Mouse (Mus musculus) spleen, adult 2 months (tissue): Measurements from ENCODE around the gene Smg1. TPM values are rescaled to one million over a fixed set of nuclear protein-coding genes. Genes with fewer than 3 reads are reported as not detected.

ENCODE experiments used
- DNase-seq, 2 experiments: peaks; one replicate each; pipeline versions ENCODE4 v3.0.0 to v3.0.0-alpha.2; 2012 to 2021; ENCODE audit warnings: low spot score in 2 of 2, low read depth in 1 of 2
- H3K27ac ChIP-seq: fragments of 200-500 bp; 2 replicates; pipeline ENCODE4 v1.5.1; 2012; ENCODE audit warnings: low read length, inconsistent platforms; ENCODE audit not compliant: insufficient read depth
- H3K27me3 ChIP-seq: fragments of 200-500 bp; 2 replicates; pipeline ENCODE4 v1.6.1; 2012; ENCODE audit warnings: mild to moderate bottlenecking, moderate library complexity, low read length, inconsistent platforms; ENCODE audit not compliant: control insufficient read depth, insufficient read depth
- H3K36me3 ChIP-seq: fragments of 200-500 bp; 2 replicates; pipeline ENCODE4 v1.6.1; 2012; ENCODE audit warnings: mild to moderate bottlenecking, low read length, inconsistent platforms; ENCODE audit not compliant: control insufficient read depth, insufficient read depth
- H3K4me1 ChIP-seq: fragments of 200-500 bp; 2 replicates; pipeline ENCODE4 v1.6.1; 2011; ENCODE audit warnings: inconsistent platforms; ENCODE audit not compliant: control insufficient read depth, insufficient read depth, insufficient read length
- H3K4me3 ChIP-seq: fragments of 200-500 bp; 2 replicates; pipeline ENCODE4 v1.5.1; 2011; ENCODE audit warnings: mild to moderate bottlenecking, inconsistent platforms; ENCODE audit not compliant: insufficient read depth, insufficient read length; ENCODE audit errors: extremely low read depth
- CTCF ChIP-seq: fragments of 200-500 bp; IDR thresholded peaks from 2 replicates; pipeline ENCODE4 v1.5.1; 2011; ENCODE audit warnings: mild to moderate bottlenecking, inconsistent platforms; ENCODE audit not compliant: insufficient read depth, insufficient read length, insufficient replicate concordance; ENCODE audit errors: extremely low read depth
- POLR2A ChIP-seq: fragments of 200-500 bp; IDR thresholded peaks from 2 replicates; pipeline ENCODE4 v1.6.1; 2011; ENCODE audit warnings: low read depth, low read length, inconsistent platforms
- WGBS: fragments of 180-500 bp; shearing (Covaris S2); methylation state at CpG from one replicate; pipeline ENCODE4 v1.1.7; 2018; 5-methylcytosine and 5-hydroxymethylcytosine counted together
- polyA plus RNA-seq: library from polyadenylated mRNA; depleted of rRNA; stranded (reverse); fragments of >200 nt; gene quantifications from 2 replicates; pipeline ENCODE4 v1.2.3, GENCODE M21; 2012

Smg1 gene
- polyA plus RNA-seq, 1 experiment = 32.6 TPM

DNA sequence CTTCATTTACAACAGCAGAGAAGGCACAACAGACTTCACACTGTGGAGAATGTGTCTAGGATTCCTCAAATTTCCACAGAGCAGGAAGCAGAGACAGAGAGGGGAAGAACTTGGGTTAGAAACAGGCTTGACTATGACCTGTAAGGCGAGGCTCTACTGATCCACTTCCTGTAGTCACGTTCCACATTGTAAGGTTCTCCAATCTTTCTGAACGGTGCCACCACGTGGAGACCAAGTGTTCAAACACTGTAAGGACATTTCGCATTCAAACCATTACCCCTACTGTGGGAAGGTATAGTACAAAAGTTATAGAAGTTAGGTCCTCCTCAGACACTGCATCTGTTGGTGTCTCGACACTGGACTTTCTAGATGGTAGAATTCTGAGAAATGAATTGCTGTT is 31.8 kb upstream of the Smg1 start:
- DNase-seq = no peak
- WGBS = 27% methylated on average over 6 of the region's 6 CpGs
- H3K4me3 ChIP-seq = no peak overlapping the region
- no peaks in the 10 kb centered on the region for H3K27me3 ChIP-seq
- peaks cover 34% of the 10 kb centered on the region for H3K4me1 ChIP-seq
- H3K27ac ChIP-seq = no peak overlapping the region
- H3K36me3 ChIP-seq = no peaks in the 10 kb centered on the region
- TF ChIP-seq CTCF (no peak), POLR2A (no peak)

DNA sequence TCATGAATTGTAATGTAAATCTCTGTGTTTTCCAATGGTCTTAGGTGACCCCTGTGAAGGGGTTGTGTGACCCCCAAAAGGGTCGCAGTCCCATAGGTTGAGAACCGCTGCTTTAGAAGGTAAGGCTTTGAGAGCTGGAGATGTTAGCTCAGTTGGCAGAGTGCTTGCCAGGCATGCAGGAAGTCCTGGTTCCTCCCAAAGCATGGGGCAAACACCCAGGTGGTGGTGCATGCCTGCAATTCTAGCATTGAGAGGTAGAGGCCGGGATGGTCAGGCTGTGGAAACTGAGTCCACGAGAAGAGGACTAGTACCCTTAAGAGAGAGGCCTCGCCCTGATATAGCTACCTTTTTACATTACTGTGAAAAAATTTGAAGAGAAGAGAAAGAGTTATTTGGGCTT is 31.4 kb upstream of the Smg1 start:
- no peak for TF ChIP-seq POLR2A
- TF ChIP-seq CTCF = no peak
- no peak overlapping the region for H3K4me3 ChIP-seq
- no peaks in the 10 kb centered on the region for H3K27me3 ChIP-seq
- no peak overlapping the region for H3K27ac ChIP-seq
- 66% methylated on average over 5 of the region's 5 CpGs for WGBS
- DNase-seq = no peak
- no peaks in the 10 kb centered on the region for H3K36me3 ChIP-seq
- peaks cover 32% of the 10 kb centered on the region for H3K4me1 ChIP-seq

DNA sequence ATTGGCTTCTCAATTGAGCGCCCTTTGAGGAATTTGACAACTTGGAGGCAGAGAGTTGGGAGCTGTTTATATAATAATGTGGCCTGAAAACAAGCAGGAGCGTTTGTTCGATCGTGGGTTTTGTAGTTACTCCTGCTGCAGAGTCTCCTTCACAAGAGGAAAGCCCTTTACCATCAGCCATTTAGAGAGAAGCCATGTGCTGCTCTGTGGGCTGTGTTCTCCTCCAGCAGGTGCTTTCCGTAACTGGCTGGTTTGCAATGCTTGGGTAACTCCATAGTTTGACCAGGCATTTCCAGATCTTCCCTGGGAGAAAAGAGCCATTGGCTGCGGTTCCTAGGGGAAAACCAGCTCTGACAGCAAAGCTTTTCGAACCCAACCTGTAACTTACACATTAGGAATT is 30.7 kb upstream of the Smg1 start:
- WGBS = 79% methylated on average over 7 of the region's 7 CpGs
- Histone ChIP-seq H3K4me1 (peaks cover 32% of the 10 kb centered on the region), H3K36me3 (no peaks in the 10 kb centered on the region), H3K27me3 (no peaks in the 10 kb centered on the region), H3K27ac (no peak overlapping the region), H3K4me3 (no peak overlapping the region)
- no peak for TF ChIP-seq CTCF
- no peak for TF ChIP-seq POLR2A
- no peak for DNase-seq

DNA sequence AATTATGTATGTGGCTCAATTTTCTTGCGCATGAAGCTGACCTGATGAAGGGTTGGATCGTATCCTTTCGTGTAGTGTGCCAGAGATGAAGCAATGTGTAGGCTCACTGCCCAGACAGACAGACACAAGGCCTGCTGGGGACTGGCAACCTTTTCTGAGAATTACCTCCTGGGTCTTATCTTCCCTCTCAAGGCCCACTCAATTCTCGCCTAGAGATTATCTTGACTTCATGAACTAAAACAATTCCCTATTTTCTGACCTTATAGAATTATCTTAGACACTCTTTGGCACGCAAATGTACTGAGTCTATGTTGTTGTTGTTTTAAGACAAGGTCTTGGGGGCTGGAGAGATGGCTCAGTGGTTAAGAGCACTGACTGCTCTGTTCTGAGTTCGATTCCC is 22.6 kb upstream of the Smg1 start:
- DNase-seq = no peak
- Histone ChIP-seq H3K4me1 (no peaks in the 10 kb centered on the region), H3K4me3 (no peak overlapping the region), H3K27me3 (no peaks in the 10 kb centered on the region), H3K36me3 (no peaks in the 10 kb centered on the region), H3K27ac (no peak overlapping the region)
- 91% methylated on average over 6 of the region's 6 CpGs for WGBS
- TF ChIP-seq CTCF = no peak
- TF ChIP-seq POLR2A = no peak

- no peak overlapping the region for H3K27ac ChIP-seq
- TF ChIP-seq POLR2A (no peak), CTCF (no peak)
- H3K4me3 ChIP-seq = no peak overlapping the region
- WGBS = 74% methylated on average over 1 of the region's 1 CpGs
- H3K4me1 ChIP-seq = no peaks in the 10 kb centered on the region
- no peaks in the 10 kb centered on the region for H3K27me3 ChIP-seq
- DNase-seq = no peak
- H3K36me3 ChIP-seq = no peaks in the 10 kb centered on the region
Measured at GRCm38 (mm10) chr7:118263606-118264005, 20.1 kb upstream of the Smg1 start.

DNA sequence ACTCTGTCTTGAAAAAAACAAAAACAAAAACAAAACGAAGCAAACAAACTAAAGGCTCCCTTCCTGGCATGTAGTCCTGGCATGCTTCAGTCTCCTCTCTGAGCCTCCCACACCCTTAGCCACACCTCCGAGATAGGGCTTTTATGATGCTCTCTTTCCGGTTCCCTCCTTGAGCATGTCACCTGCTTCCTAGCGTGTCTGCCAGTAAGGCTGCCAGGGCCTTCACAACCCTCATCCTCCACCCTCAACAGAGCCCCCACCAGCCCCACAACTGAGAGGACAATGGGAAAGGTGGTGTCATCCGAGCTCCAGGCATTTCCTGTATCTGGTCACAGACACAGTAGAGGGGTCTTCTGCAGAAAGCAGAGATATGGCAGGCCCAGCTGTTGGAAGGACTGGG is 18.9 kb upstream of the Smg1 start:
- H3K27me3 ChIP-seq = no peaks in the 10 kb centered on the region
- no peak overlapping the region for H3K4me3 ChIP-seq
- H3K4me1 ChIP-seq = no peaks in the 10 kb centered on the region
- TF ChIP-seq CTCF (no peak), POLR2A (no peak)
- H3K36me3 ChIP-seq = no peaks in the 10 kb centered on the region
- 63% methylated on average over 5 of the region's 5 CpGs for WGBS
- DNase-seq = no peak
- no peak overlapping the region for H3K27ac ChIP-seq

DNA sequence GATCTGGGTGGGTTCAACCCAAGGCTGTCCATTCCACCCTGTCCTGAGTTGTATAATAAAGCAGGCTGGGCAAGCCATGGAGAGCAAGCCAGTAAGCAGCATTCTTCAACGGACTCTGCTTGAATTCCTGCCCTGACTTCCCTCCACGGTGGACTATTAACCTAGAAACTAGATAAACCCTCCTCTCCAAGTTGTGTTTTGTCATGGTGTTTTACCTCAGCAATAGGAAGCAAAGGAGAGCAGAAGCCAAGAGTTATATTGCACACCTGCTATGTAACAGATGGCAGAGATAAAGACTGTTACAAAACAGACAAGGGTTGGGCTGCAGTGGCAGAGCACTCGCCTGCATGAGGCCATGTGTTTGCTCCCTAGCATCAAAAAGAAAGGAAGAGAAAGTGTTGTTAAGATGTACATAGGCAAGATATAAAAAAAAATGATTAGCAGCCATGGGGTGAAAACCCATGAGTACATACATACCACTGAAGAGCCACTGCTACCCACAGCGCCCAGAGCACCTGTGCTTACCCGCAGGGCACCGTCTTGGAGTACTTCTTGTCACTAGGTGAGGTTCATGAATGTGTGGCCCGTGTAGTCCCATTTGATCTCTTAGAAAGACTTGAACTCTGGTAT is 16.3 kb upstream of the Smg1 start:
- no peaks in the 10 kb centered on the region for H3K36me3 ChIP-seq
- no peak for TF ChIP-seq CTCF
- no peak for TF ChIP-seq POLR2A
- DNase-seq = no peak
- no peak overlapping the region for H3K27ac ChIP-seq
- H3K4me3 ChIP-seq = no peak overlapping the region
- 80% methylated on average over 7 of the region's 7 CpGs for WGBS
- H3K4me1 ChIP-seq = no peaks in the 10 kb centered on the region
- H3K27me3 ChIP-seq = no peaks in the 10 kb centered on the region

DNA sequence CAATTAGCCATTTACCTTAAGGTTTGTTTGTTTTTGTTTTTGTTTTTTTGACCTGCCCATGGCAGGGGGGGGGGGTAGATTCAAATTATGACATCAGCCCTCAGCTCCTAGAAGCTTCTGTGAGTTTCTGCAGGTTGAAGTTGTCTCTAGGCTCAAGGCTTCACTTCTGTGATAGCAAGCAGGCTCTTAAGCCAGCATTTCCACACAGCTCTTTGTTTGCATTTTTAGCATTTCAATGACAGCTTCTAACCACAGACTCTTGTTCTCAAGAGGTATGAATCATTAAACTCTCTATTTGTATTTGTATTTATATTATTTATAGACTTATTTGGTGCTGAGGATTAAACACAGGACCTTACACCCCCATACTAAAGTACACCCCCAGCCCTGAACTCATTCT is 15.0 kb upstream of the Smg1 start:
- TF ChIP-seq CTCF = no peak
- Histone ChIP-seq H3K36me3 (no peaks in the 10 kb centered on the region), H3K27me3 (no peaks in the 10 kb centered on the region), H3K4me1 (peaks cover 3% of the 10 kb centered on the region), H3K27ac (no peak overlapping the region), H3K4me3 (no peak overlapping the region)
- no peak for DNase-seq
